Mouse (Mus musculus): ENCODE data around the gene Pet100. TPM values are rescaled to one million over a fixed set of nuclear protein-coding genes. Genes with fewer than 3 reads are reported as not detected.

Pet100 gene
- polyA plus RNA-seq, 1 experiment = 227 TPM

- H3K4me3 ChIP-seq (replicated peaks; ENCODE audit: control insufficient read depth, low read depth, low read length) = no peak overlapping the region
- TF ChIP-seq CTCF (IDR thresholded peaks at IDR 0.05; ENCODE audit: control insufficient read depth, insufficient read depth, low read length) (no peak), POLR2A (IDR thresholded peaks at IDR 0.05; ENCODE audit: borderline replicate concordance, control insufficient read depth, low read depth, low read length) (no peak)
- H3K27ac ChIP-seq (ENCODE audit: control insufficient read depth, insufficient read depth, low read depth, low read length, poor library complexity) = no peak overlapping the region
- 15% methylated on average over 16 of the region's 16 CpGs for WGBS
- H3K4me1 ChIP-seq (ENCODE audit: control insufficient read depth, insufficient read depth, low read length) = no peaks in the 10 kb centered on the region
Observed at GRCm38 (mm10) chr8:3606593-3606992, 14.8 kb upstream of the Pet100 start.

GRCm38 (mm10) chr8:3607822-3608221 is 13.5 kb upstream of the Pet100 start:
- H3K4me1 ChIP-seq (ENCODE audit: control insufficient read depth, insufficient read depth, low read length) = no peaks in the 10 kb centered on the region
- no peak overlapping the region for H3K4me3 ChIP-seq (replicated peaks; ENCODE audit: control insufficient read depth, low read depth, low read length)
- TF ChIP-seq POLR2A (IDR thresholded peaks at IDR 0.05; ENCODE audit: borderline replicate concordance, control insufficient read depth, low read depth, low read length) (no peak), CTCF (IDR thresholded peaks at IDR 0.05; ENCODE audit: control insufficient read depth, insufficient read depth, low read length) (no peak)
- 93% methylated on average over 7 of the region's 7 CpGs for WGBS
- H3K27ac ChIP-seq (ENCODE audit: control insufficient read depth, insufficient read depth, low read depth, low read length, poor library complexity) = no peak overlapping the region

- Histone ChIP-seq H3K4me3 (replicated peaks; ENCODE audit: control insufficient read depth, low read depth, low read length) (no peak overlapping the region), H3K27ac (ENCODE audit: control insufficient read depth, insufficient read depth, low read depth, low read length, poor library complexity) (no peak overlapping the region), H3K4me1 (ENCODE audit: control insufficient read depth, insufficient read depth, low read length) (no peaks in the 10 kb centered on the region)
- TF ChIP-seq CTCF (IDR thresholded peaks at IDR 0.05; ENCODE audit: control insufficient read depth, insufficient read depth, low read length) (no peak), POLR2A (IDR thresholded peaks at IDR 0.05; ENCODE audit: borderline replicate concordance, control insufficient read depth, low read depth, low read length) (no peak)
- 53% methylated on average over 12 of the region's 12 CpGs for WGBS
Observed at GRCm38 (mm10) chr8:3609046-3609815, 12.1 kb upstream of the Pet100 start.

- Histone ChIP-seq H3K27ac (ENCODE audit: control insufficient read depth, insufficient read depth, low read depth, low read length, poor library complexity) (no peak overlapping the region), H3K4me1 (ENCODE audit: control insufficient read depth, insufficient read depth, low read length) (no peaks in the 10 kb centered on the region), H3K4me3 (replicated peaks; ENCODE audit: control insufficient read depth, low read depth, low read length) (no peak overlapping the region)
- TF ChIP-seq POLR2A (IDR thresholded peaks at IDR 0.05; ENCODE audit: borderline replicate concordance, control insufficient read depth, low read depth, low read length) (no peak), CTCF (IDR thresholded peaks at IDR 0.05; ENCODE audit: control insufficient read depth, insufficient read depth, low read length) (no peak)
- WGBS = 86% methylated on average over 6 of the region's 6 CpGs
Observed at GRCm38 (mm10) chr8:3609816-3610150, 11.6 kb upstream of the Pet100 start.

- no peak overlapping the region for H3K27ac ChIP-seq (ENCODE audit: control insufficient read depth, insufficient read depth, low read depth, low read length, poor library complexity)
- WGBS = 62% methylated on average over 8 of the region's 8 CpGs
- peaks cover 1% of the 10 kb centered on the region; the same call in 1 of the 2 replicates for H3K4me1 ChIP-seq (ENCODE audit: control insufficient read depth, insufficient read depth, low read length)
- H3K4me3 ChIP-seq (replicated peaks; ENCODE audit: control insufficient read depth, low read depth, low read length) = peak overlapping the region; percentile 56
- no peak for TF ChIP-seq POLR2A (IDR thresholded peaks at IDR 0.05; ENCODE audit: borderline replicate concordance, control insufficient read depth, low read depth, low read length)
- no peak for TF ChIP-seq CTCF (IDR thresholded peaks at IDR 0.05; ENCODE audit: control insufficient read depth, insufficient read depth, low read length)
Observed at GRCm38 (mm10) chr8:3622119-3622518, 771 bp downstream of the Pet100 start.

GRCm38 (mm10) chr8:3625445-3625844 is 4.1 kb downstream of the Pet100 start, which contains the start of gene Pcp2:
TSS of gene Pcp2 (minus strand) at chr8:3625545.
- no peak within 1 kb of the TSS for H3K4me3 ChIP-seq (replicated peaks; ENCODE audit: control insufficient read depth, low read depth, low read length)
- peaks cover 1% of the 10 kb centered on the region; the same call in 1 of the 2 replicates for H3K4me1 ChIP-seq (ENCODE audit: control insufficient read depth, insufficient read depth, low read length)
- no peak within 1 kb of the TSS for H3K27ac ChIP-seq (ENCODE audit: control insufficient read depth, insufficient read depth, low read depth, low read length, poor library complexity)
- TF ChIP-seq POLR2A (IDR thresholded peaks at IDR 0.05; ENCODE audit: borderline replicate concordance, control insufficient read depth, low read depth, low read length) = no peak
- no peak for TF ChIP-seq CTCF (IDR thresholded peaks at IDR 0.05; ENCODE audit: control insufficient read depth, insufficient read depth, low read length)
- WGBS = 100% methylated on average over 1 of the region's 1 CpGs

GRCm38 (mm10) chr8:3626971-3627370 is 5.6 kb downstream of the Pet100 start:
- 2% methylated on average over 5 of the region's 5 CpGs for WGBS
- Histone ChIP-seq H3K4me3 (replicated peaks; ENCODE audit: control insufficient read depth, low read depth, low read length) (no peak overlapping the region), H3K4me1 (ENCODE audit: control insufficient read depth, insufficient read depth, low read length) (peaks cover under 1% of the 10 kb centered on the region), H3K27ac (ENCODE audit: control insufficient read depth, insufficient read depth, low read depth, low read length, poor library complexity) (no peak overlapping the region)
- TF ChIP-seq POLR2A (IDR thresholded peaks at IDR 0.05; ENCODE audit: borderline replicate concordance, control insufficient read depth, low read depth, low read length) = no peak
- TF ChIP-seq CTCF (IDR thresholded peaks at IDR 0.05; ENCODE audit: control insufficient read depth, insufficient read depth, low read length) = no peak

GRCm38 (mm10) chr8:3628014-3628413 is 6.7 kb downstream of the Pet100 start:
- Histone ChIP-seq H3K4me1 (ENCODE audit: control insufficient read depth, insufficient read depth, low read length) (no peaks in the 10 kb centered on the region; the same call in none of the 2 replicates), H3K27ac (ENCODE audit: control insufficient read depth, insufficient read depth, low read depth, low read length, poor library complexity) (no peak overlapping the region)
- 0 out of 2 replicates have a peak, but pooled peaks have one; percentile 32 for TF ChIP-seq CTCF (IDR thresholded peaks at IDR 0.05; ENCODE audit: control insufficient read depth, insufficient read depth, low read length)
- no peak for TF ChIP-seq POLR2A (IDR thresholded peaks at IDR 0.05; ENCODE audit: borderline replicate concordance, control insufficient read depth, low read depth, low read length)

More at GRCm38 (mm10) chr8:3628014-3628413, 6.7 kb downstream of the Pet100 start:
- no peak overlapping the region for H3K4me3 ChIP-seq (replicated peaks; ENCODE audit: control insufficient read depth, low read depth, low read length)
- WGBS = 55% methylated on average over 5 of the region's 5 CpGs

Data from bone marrow, adult 2 months (tissue).